ENCODE assay signal across 14 mouse cellular contexts in genomic region chr3:129682389-129682788, GRCm38 (mm10).
DNase-seq lines count a peak whose midpoint lies in the region; ATAC-seq and TF ChIP-seq lines count a peak whose summit lies in the region.
"Had no signal": no experiment of that assay in that cellular context is flagged by ENCODE, and none has a peak within 500 bp of the region (broad histone marks: within the 10 kb centered on the region; RNA-seq: fewer than 3 reads in every experiment).

No protein-coding gene starts in this region.

- no peak overlapping the region for H3K4me3 ChIP-seq in embryonic facial prominence, embryonic 14.5 days (ENCODE audit: low read depth, low read length)
- H3K4me3 ChIP-seq in embryonic facial prominence, embryonic 10.5 days = no peak overlapping the region
- H3K4me3 ChIP-seq in limb, embryonic 14.5 days (replicated peaks; ENCODE audit: low read length) = no peak overlapping the region
- no peak overlapping the region for H3K4me3 ChIP-seq in limb, embryonic 10.5 days
- no peak overlapping the region for H3K4me3 ChIP-seq in myocyte
- H3K4me3 ChIP-seq: erythroblast, embryonic 14.5 days; heart, embryonic 15.5 days; liver, embryonic 13.5 days had no signal

- 74% methylated on average over 10 of the region's 10 CpGs for WGBS in embryonic facial prominence, embryonic 14.5 days
- WGBS in embryonic facial prominence, embryonic 10.5 days = 90% methylated on average over 10 of the region's 10 CpGs
- WGBS in limb, embryonic 14.5 days = 85% methylated on average over 10 of the region's 10 CpGs
- 86% methylated on average over 10 of the region's 10 CpGs for WGBS in limb, embryonic 10.5 days

- H3K4me2 ChIP-seq in embryonic facial prominence, embryonic 14.5 days (ENCODE audit: low read depth, low read length) = no peak overlapping the region
- no peak overlapping the region for H3K4me2 ChIP-seq in limb, embryonic 14.5 days (replicated peaks; ENCODE audit: low read depth, low read length, severe bottlenecking)
- no peak overlapping the region for H3K4me2 ChIP-seq in myocyte (ENCODE audit: low read depth)
- H3K4me2 ChIP-seq: heart, embryonic 15.5 days; liver, embryonic 13.5 days had no signal

- H3K9ac ChIP-seq in embryonic facial prominence, embryonic 14.5 days (ENCODE audit: low read depth, low read length) = no peak overlapping the region
- no peak overlapping the region for H3K9ac ChIP-seq in limb, embryonic 14.5 days (ENCODE audit: low read depth, low read length, severe bottlenecking)
- H3K9ac ChIP-seq: heart, embryonic 15.5 days; liver, embryonic 13.5 days had no signal

- no peaks in the 10 kb centered on the region for H3K9me3 ChIP-seq in embryonic facial prominence, embryonic 14.5 days (ENCODE audit: control insufficient read depth, low read length)
- H3K9me3 ChIP-seq in embryonic facial prominence, embryonic 10.5 days = no peaks in the 10 kb centered on the region
- no peaks in the 10 kb centered on the region for H3K9me3 ChIP-seq in limb, embryonic 14.5 days (ENCODE audit: control insufficient read depth, low read length)
- no peaks in the 10 kb centered on the region for H3K9me3 ChIP-seq in limb, embryonic 10.5 days (replicated peaks)
- H3K9me3 ChIP-seq: heart, embryonic 15.5 days; liver, embryonic 13.5 days had no signal

- no peaks in the 10 kb centered on the region for H3K79me2 ChIP-seq in myocyte (ENCODE audit: control insufficient read depth, insufficient read depth)

- no peaks in the 10 kb centered on the region for H3K4me1 ChIP-seq in embryonic facial prominence, embryonic 14.5 days (ENCODE audit: control insufficient read depth, insufficient read depth, low read length)
- no peaks in the 10 kb centered on the region for H3K4me1 ChIP-seq in embryonic facial prominence, embryonic 10.5 days
- H3K4me1 ChIP-seq in limb, embryonic 14.5 days (ENCODE audit: control insufficient read depth, insufficient read depth, low read length) = no peaks in the 10 kb centered on the region
- H3K4me1 ChIP-seq in limb, embryonic 10.5 days = no peaks in the 10 kb centered on the region
- H3K4me1 ChIP-seq: heart, embryonic 15.5 days; liver, embryonic 13.5 days had no signal

- no peak overlapping the region for H3ac ChIP-seq in myocyte (ENCODE audit: control insufficient read depth, insufficient read length)

- no peak for ATAC-seq in embryonic facial prominence, embryonic 14.5 days (ENCODE audit: low read depth)
- ATAC-seq in limb, embryonic 14.5 days (ENCODE audit: low FRiP score, low read depth) = 0 out of 2 replicates have a peak, but pooled peaks have one; percentile 24
- ATAC-seq: midbrain, embryonic 16.5 days had no signal

- no peaks in the 10 kb centered on the region for H3K36me3 ChIP-seq in embryonic facial prominence, embryonic 14.5 days (ENCODE audit: control insufficient read depth, insufficient read depth, low read length)
- no peaks in the 10 kb centered on the region for H3K36me3 ChIP-seq in embryonic facial prominence, embryonic 10.5 days (replicated peaks)
- no peaks in the 10 kb centered on the region for H3K36me3 ChIP-seq in limb, embryonic 14.5 days (ENCODE audit: control insufficient read depth, insufficient read depth, low read length)
- H3K36me3 ChIP-seq in limb, embryonic 10.5 days = no peaks in the 10 kb centered on the region
- no peaks in the 10 kb centered on the region for H3K36me3 ChIP-seq in myocyte (ENCODE audit: control insufficient read depth, insufficient read depth)
- H3K36me3 ChIP-seq: heart, embryonic 15.5 days; liver, embryonic 13.5 days had no signal

- H3K27ac ChIP-seq in embryonic facial prominence, embryonic 14.5 days (replicated peaks; ENCODE audit: low read depth, low read length) = no peak overlapping the region
- H3K27ac ChIP-seq in embryonic facial prominence, embryonic 10.5 days (replicated peaks) = no peak overlapping the region
- no peak overlapping the region for H3K27ac ChIP-seq in limb, embryonic 14.5 days (replicated peaks; ENCODE audit: low read depth, low read length)
- no peak overlapping the region for H3K27ac ChIP-seq in limb, embryonic 10.5 days
- H3K27ac ChIP-seq: heart, embryonic 15.5 days; liver, embryonic 13.5 days had no signal

- H3K27me3 ChIP-seq in embryonic facial prominence, embryonic 14.5 days (replicated peaks; ENCODE audit: control insufficient read depth, insufficient read depth, low read length) = no peaks in the 10 kb centered on the region
- H3K27me3 ChIP-seq in embryonic facial prominence, embryonic 10.5 days (replicated peaks; ENCODE audit: low read depth, poor library complexity, severe bottlenecking) = no peaks in the 10 kb centered on the region
- H3K27me3 ChIP-seq in limb, embryonic 14.5 days (ENCODE audit: control insufficient read depth, insufficient read depth, low read length) = no peaks in the 10 kb centered on the region
- H3K27me3 ChIP-seq in limb, embryonic 10.5 days (ENCODE audit: low read depth, poor library complexity, severe bottlenecking) = no peaks in the 10 kb centered on the region
- no peaks in the 10 kb centered on the region for H3K27me3 ChIP-seq in myocyte (ENCODE audit: control insufficient read depth, insufficient read depth, insufficient read length)
- H3K27me3 ChIP-seq: heart, embryonic 15.5 days; liver, embryonic 13.5 days had no signal

- DNase-seq in embryonic facial prominence, embryonic 14.5 days (ENCODE audit: low spot score) = peak; percentile 20
- no peak for DNase-seq in embryonic facial prominence, embryonic 10.5 days (ENCODE audit: low spot score)
- no peak for DNase-seq in limb, embryonic 14.5 days (ENCODE audit: low spot score)
- DNase-seq in limb, embryonic 10.5 days (ENCODE audit: low spot score) = no peak
- DNase-seq in layer of hippocampus, adult 11-12 months (ENCODE audit: low spot score) = peak; percentile 68
- DNase-seq in neural tube, embryonic 10.5 days (ENCODE audit: extremely low spot score, low spot score) = no peak
- DNase-seq in cerebellum, postnatal 36 days = no peak
- DNase-seq: adrenal gland, postnatal 25 days; kidney, adult 2 months; liver, embryonic 13.5 days had no signal

- no peak for TF ChIP-seq POLR2A in limb, embryonic 14.5 days (IDR thresholded peaks at IDR 0.05; ENCODE audit: borderline replicate concordance, extremely low read depth, insufficient read depth, insufficient read length)
- TF ChIP-seq POLR2A in myocyte (IDR thresholded peaks at IDR 0.05; ENCODE audit: insufficient read length, low read depth) = no peak

TF ChIP-seq in myocyte, 11 proteins besides CTCF, POLR2A, EP300 and RAD21:
- TF ChIP-seq TCF12 (IDR thresholded peaks at IDR 0.05; ENCODE audit: insufficient read depth, poor library complexity, severe bottlenecking) (peak; percentile 45), MYOG (IDR thresholded peaks at IDR 0.05; ENCODE audit: control insufficient read depth in 1 of 3, insufficient read depth in 1 of 3, insufficient read length in 2 of 3, low read depth in 2 of 3) (peak in 2 of 3 experiments; percentile 55 to 85), MYOD1 (IDR thresholded peaks at IDR 0.05; ENCODE audit: control insufficient read depth in 1 of 3, insufficient read length in 2 of 3, low read depth in 2 of 3) (peak in 2 of 3 experiments; percentile 68 to 71), SRF (IDR thresholded peaks at IDR 0.05; ENCODE audit: control insufficient read depth, insufficient read length, low read depth) (no peak), E2F4 (IDR thresholded peaks at IDR 0.05; ENCODE audit: insufficient read depth) (no peak), CEBPB (IDR thresholded peaks at IDR 0.05; ENCODE audit: insufficient read depth, poor library complexity, severe bottlenecking) (no peak), TCF3 (IDR thresholded peaks at IDR 0.05; ENCODE audit: insufficient read length, low read depth) (peak; percentile 23)

Comparison
In these comparisons a context has a peak if more than half of its experiments do, and no peak if none do; other contexts are left out.
1. DNase-seq: peak in embryonic facial prominence, embryonic 14.5 days (single experiment) and layer of hippocampus, adult 11-12 months (single experiment); none in embryonic facial prominence, embryonic 10.5 days (single experiment), limb, embryonic 14.5 days (single experiment), limb, embryonic 10.5 days (single experiment), neural tube, embryonic 10.5 days (single experiment) and cerebellum, postnatal 36 days (0 of 2).